Mouse (Mus musculus): ENCODE measurements around the gene Prpf38b. TPM values are rescaled to one million over a fixed set of nuclear protein-coding genes. Genes with fewer than 3 reads are reported as not detected.

The Prpf38b gene
- total and polyA plus RNA-seq, 3 experiments: 42.6 to 177 (median 42.9) TPM

GRCm38 (mm10) chr3:108870631-108871030, 40.9 kb downstream of the Prpf38b start:
- peaks cover 0 to 6% of the 10 kb centered on the region in 2 experiments; a peak in 2 of 4 replicates for H3K4me1 ChIP-seq (ENCODE audit: control insufficient read depth in 1 of 2, insufficient read depth in 2 of 2)
- dilution Hi-C loops (cut with MboI; ENCODE audit: extremely low pct_ligation_motif_present, extremely low pct_unique_long_range_greater_than_20kb, low sequenced_read_pairs) (no loop called here), in situ Hi-C loops (cut with MboI; ENCODE audit: low pct_ligation_motif_present, low pct_unique_long_range_greater_than_20kb, low sequenced_read_pairs) (no loop called here)
- H3K4me3 ChIP-seq (replicated peaks in 1 of 3; ENCODE audit: low read depth in 2 of 3, low read length in 2 of 3, poor library complexity in 1 of 3): no peak overlapping the region
- H3K36me3 ChIP-seq (replicated peaks in 1 of 2; ENCODE audit: control insufficient read depth in 1 of 2, insufficient read depth in 1 of 2, low read length in 1 of 2): peaks cover 0 to 4% of the 10 kb centered on the region in 2 experiments
- peaks cover 10% of the 10 kb centered on the region for H3K9me3 ChIP-seq (replicated peaks; ENCODE audit: low read length)
- no peak for DNase-seq (ENCODE audit: extremely low read depth)
- H3K79me2 ChIP-seq (replicated peaks; ENCODE audit: control insufficient read depth, extremely low read depth, insufficient read depth, poor library complexity, severe bottlenecking): no peaks in the 10 kb centered on the region
- H3K27me3 ChIP-seq (replicated peaks): no peaks in the 10 kb centered on the region
- H3K27ac ChIP-seq (ENCODE audit: insufficient read depth, low read depth): no peak overlapping the region
- no peak overlapping the region for H3K9ac ChIP-seq (ENCODE audit: insufficient read depth, low read depth)
- no peak overlapping the region for H3K4me2 ChIP-seq (ENCODE audit: insufficient read depth, low read depth, poor library complexity, severe bottlenecking)
- no peak for TF ChIP-seq ZMIZ1 (IDR thresholded peaks at IDR 0.05; ENCODE audit: low read depth, low read length)
- TF ChIP-seq HCFC1 (IDR thresholded peaks at IDR 0.05; ENCODE audit: low read depth, low read length): no peak

GRCm38 (mm10) chr3:108867449-108867848, 44.1 kb downstream of the Prpf38b start:
- no peak overlapping the region for H3K27ac ChIP-seq (ENCODE audit: insufficient read depth, low read depth)
- H3K4me3 ChIP-seq (replicated peaks in 1 of 3; ENCODE audit: low read depth in 2 of 3, low read length in 2 of 3, poor library complexity in 1 of 3): no peak overlapping the region
- peak; percentile 63 for DNase-seq (ENCODE audit: extremely low read depth)
- peaks cover 6% of the 10 kb centered on the region for H3K9me3 ChIP-seq (replicated peaks; ENCODE audit: low read length)
- peaks cover 0 to 11% of the 10 kb centered on the region in 2 experiments; a peak in 2 of 4 replicates for H3K4me1 ChIP-seq (ENCODE audit: control insufficient read depth in 1 of 2, insufficient read depth in 2 of 2)
- H3K4me2 ChIP-seq (ENCODE audit: insufficient read depth, low read depth, poor library complexity, severe bottlenecking): no peak overlapping the region
- TF ChIP-seq JUND (conservative IDR thresholded peaks at IDR 0.05; ENCODE audit: low read depth, low read length) (no peak), EP300 (IDR thresholded peaks at IDR 0.05; ENCODE audit: low read length) (peak; percentile 62), IRF4 (IDR thresholded peaks at IDR 0.05; ENCODE audit: low read depth, low read length) (peak; percentile 51)
- in situ Hi-C loops (cut with MboI; ENCODE audit: low pct_ligation_motif_present, low pct_unique_long_range_greater_than_20kb, low sequenced_read_pairs) (no loop called here), dilution Hi-C loops (cut with MboI; ENCODE audit: extremely low pct_ligation_motif_present, extremely low pct_unique_long_range_greater_than_20kb, low sequenced_read_pairs) (no loop called here)
- no peaks in the 10 kb centered on the region for H3K27me3 ChIP-seq (replicated peaks)
- H3K9ac ChIP-seq (ENCODE audit: insufficient read depth, low read depth): no peak overlapping the region
- peaks cover 0 to 4% of the 10 kb centered on the region in 2 experiments for H3K36me3 ChIP-seq (replicated peaks in 1 of 2; ENCODE audit: control insufficient read depth in 1 of 2, insufficient read depth in 1 of 2, low read length in 1 of 2)
- H3K79me2 ChIP-seq (replicated peaks; ENCODE audit: control insufficient read depth, extremely low read depth, insufficient read depth, poor library complexity, severe bottlenecking): no peaks in the 10 kb centered on the region

GRCm38 (mm10) chr3:108865676-108866075, 45.9 kb downstream of the Prpf38b start:
- no peak for TF ChIP-seq RAD21 (IDR thresholded peaks at IDR 0.05; ENCODE audit: low read depth, low read length)
- no peak for TF ChIP-seq TCF12 (IDR thresholded peaks at IDR 0.05; ENCODE audit: low read depth, low read length)
- no peak for TF ChIP-seq MAFK (IDR thresholded peaks at IDR 0.05; ENCODE audit: insufficient replicate concordance, low read length)
- TF ChIP-seq ELF1 (IDR thresholded peaks at IDR 0.05; ENCODE audit: low read depth, low read length): no peak
- TF ChIP-seq KAT2A (IDR thresholded peaks at IDR 0.05; ENCODE audit: insufficient replicate concordance, low read length): no peak
- TF ChIP-seq CTCF (conservative IDR thresholded peaks at IDR 0.05 in 1 of 2, IDR thresholded peaks at IDR 0.05 in 1 of 2; ENCODE audit: low read depth in 2 of 2, low read length in 2 of 2): no peak
- TF ChIP-seq JUN (IDR thresholded peaks at IDR 0.05; ENCODE audit: insufficient read depth, low read depth, low read length): no peak
- TF ChIP-seq GABPA (IDR thresholded peaks at IDR 0.05; ENCODE audit: insufficient replicate concordance, low read depth, low read length): no peak
- TF ChIP-seq SMC3 (IDR thresholded peaks at IDR 0.05; ENCODE audit: low read depth, low read length): no peak
- no peak for TF ChIP-seq PAX5 (IDR thresholded peaks at IDR 0.05; ENCODE audit: low read length)
- TF ChIP-seq USF2 (conservative IDR thresholded peaks at IDR 0.05; ENCODE audit: low read depth, low read length): no peak
- no peak for TF ChIP-seq ZMIZ1 (IDR thresholded peaks at IDR 0.05; ENCODE audit: low read depth, low read length)
- TF ChIP-seq UBTF (IDR thresholded peaks at IDR 0.05; ENCODE audit: low read depth, low read length): no peak
- TF ChIP-seq ZNF384 (IDR thresholded peaks at IDR 0.05; ENCODE audit: low read depth, low read length): no peak
- no peak for TF ChIP-seq ZKSCAN1 (IDR thresholded peaks at IDR 0.05; ENCODE audit: borderline replicate concordance, low read depth, low read length)
- peaks cover 0 to 4% of the 10 kb centered on the region in 2 experiments for H3K36me3 ChIP-seq (replicated peaks in 1 of 2; ENCODE audit: control insufficient read depth in 1 of 2, insufficient read depth in 1 of 2, low read length in 1 of 2)
- H3K4me1 ChIP-seq (ENCODE audit: control insufficient read depth in 1 of 2, insufficient read depth in 2 of 2): peaks cover 0 to 11% of the 10 kb centered on the region in 2 experiments; a peak in 2 of 4 replicates
- no peak overlapping the region for H3K9ac ChIP-seq (ENCODE audit: insufficient read depth, low read depth)
- H3K79me2 ChIP-seq (replicated peaks; ENCODE audit: control insufficient read depth, extremely low read depth, insufficient read depth, poor library complexity, severe bottlenecking): no peaks in the 10 kb centered on the region
- in situ Hi-C loops (cut with MboI; ENCODE audit: low pct_ligation_motif_present, low pct_unique_long_range_greater_than_20kb, low sequenced_read_pairs): no loop called here
- DNase-seq (ENCODE audit: extremely low read depth): no peak
- no peak overlapping the region for H3K4me2 ChIP-seq (ENCODE audit: insufficient read depth, low read depth, poor library complexity, severe bottlenecking)
- H3K27ac ChIP-seq (ENCODE audit: insufficient read depth, low read depth): no peak overlapping the region
- dilution Hi-C loops (cut with MboI; ENCODE audit: extremely low pct_ligation_motif_present, extremely low pct_unique_long_range_greater_than_20kb, low sequenced_read_pairs): no loop called here
- H3K9me3 ChIP-seq (replicated peaks; ENCODE audit: low read length): peaks cover 6% of the 10 kb centered on the region
- no peaks in the 10 kb centered on the region for H3K27me3 ChIP-seq (replicated peaks)
- no peak overlapping the region for H3K4me3 ChIP-seq (replicated peaks in 1 of 3; ENCODE audit: low read depth in 2 of 3, low read length in 2 of 3, poor library complexity in 1 of 3)
